Mouse (Mus musculus) intestine, postnatal 0 days (tissue): ENCODE measurements around the gene Ptges. TPM values are rescaled to one million over a fixed set of nuclear protein-coding genes. Genes with fewer than 3 reads are reported as not detected.

Source experiments
- ATAC-seq: fragments of 200-750 bp; cut with Nextera tagmentation; 2 replicates; pipeline ENCODE4 v1.8.0; 2017; ENCODE audit warnings: mild to moderate bottlenecking, moderate TSS enrichment, moderate library complexity
- H3K27ac ChIP-seq: fragments of 300-500 bp; sonication (generic); 2 replicates; pipeline ENCODE4 v1.5.1; 2014; ENCODE audit warnings: mild to moderate bottlenecking, low read depth, low read length, moderate library complexity
- H3K27me3 ChIP-seq: fragments of 300-500 bp; sonication (generic); replicated peaks from 2 replicates; pipeline ENCODE4 v1.6.1; 2014; ENCODE audit warnings: low read length, mixed read lengths; ENCODE audit not compliant: control insufficient read depth, insufficient read depth
- H3K36me3 ChIP-seq: fragments of 300-500 bp; sonication (generic); 2 replicates; pipeline ENCODE4 v1.6.1; 2014; ENCODE audit warnings: mild to moderate bottlenecking, moderate library complexity; ENCODE audit not compliant: control insufficient read depth, insufficient read depth
- H3K4me1 ChIP-seq: fragments of 300-500 bp; sonication (generic); replicated peaks from 2 replicates; pipeline ENCODE4 v1.6.1; 2014; ENCODE audit warnings: antibody characterized with exemption, low read length, mixed read lengths; ENCODE audit not compliant: control insufficient read depth, insufficient read depth
- H3K4me2 ChIP-seq: fragments of 300-500 bp; sonication (generic); replicated peaks from 2 replicates; pipeline ENCODE4 v1.6.1; 2014; ENCODE audit warnings: low read depth, mild to moderate bottlenecking, moderate library complexity
- H3K4me3 ChIP-seq: fragments of 300-500 bp; sonication (generic); 2 replicates; pipeline ENCODE4 v1.5.1; 2014; ENCODE audit warnings: low read depth, low read length
- H3K9ac ChIP-seq: fragments of 300-500 bp; sonication (generic); 2 replicates; pipeline ENCODE4 v1.6.1; 2014; ENCODE audit warnings: mild to moderate bottlenecking, low read depth, low read length
- H3K9me3 ChIP-seq: fragments of 300-500 bp; sonication (generic); 2 replicates; pipeline ENCODE4 v1.6.1; 2016; ENCODE audit warnings: mixed run types; ENCODE audit not compliant: control insufficient read depth
- CTCF ChIP-seq: sonication (generic); IDR thresholded peaks from 2 replicates; pipeline ENCODE4 v1.5.1; 2016; ENCODE audit warnings: low read depth, mild to moderate bottlenecking, control low read depth, antibody characterized with exemption, moderate library complexity
- WGBS: fragments of 180-500 bp; shearing (Covaris S2); extraction: QIAGEN DNeasy Blood & Tissue Kit; methylation state at CpG from one replicate; pipeline ENCODE4 v1.1.7; 2014; 5-methylcytosine and 5-hydroxymethylcytosine counted together
- polyA plus RNA-seq: library from polyadenylated mRNA; unstranded; fragments of >200 nt; fragmentation: Nextera tagmentation; extraction: Ambion mirVana; gene quantifications from 2 replicates; pipeline ENCODE4 v1.2.1, GENCODE M21; 2015

The Ptges gene
- polyA plus RNA-seq, 1 experiment from 2014 or later: 2.8 TPM

DNA sequence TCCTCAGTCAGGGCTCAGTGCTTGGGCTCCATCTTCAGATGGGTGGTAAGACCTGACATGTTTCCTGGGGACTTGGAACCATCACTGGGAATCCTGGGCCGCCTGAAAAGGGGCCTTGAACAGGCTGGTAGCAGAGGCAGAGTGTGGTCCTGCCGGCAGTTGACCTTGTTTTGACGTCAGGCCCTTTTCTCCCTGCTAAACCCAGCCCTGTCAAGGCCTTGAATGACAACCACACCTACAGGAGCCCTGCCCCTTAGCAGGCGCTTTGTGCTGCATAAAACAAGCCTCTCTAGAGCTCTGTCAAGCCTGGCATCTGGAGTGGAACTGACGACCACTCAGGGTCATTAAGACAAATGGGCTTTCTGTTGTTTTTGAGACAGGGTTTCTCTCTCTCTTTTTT is 30.2 kb upstream of the Ptges start:
- Histone ChIP-seq H3K9ac (no peak overlapping the region), H3K36me3 (peaks cover 90% of the 10 kb centered on the region)

DNA sequence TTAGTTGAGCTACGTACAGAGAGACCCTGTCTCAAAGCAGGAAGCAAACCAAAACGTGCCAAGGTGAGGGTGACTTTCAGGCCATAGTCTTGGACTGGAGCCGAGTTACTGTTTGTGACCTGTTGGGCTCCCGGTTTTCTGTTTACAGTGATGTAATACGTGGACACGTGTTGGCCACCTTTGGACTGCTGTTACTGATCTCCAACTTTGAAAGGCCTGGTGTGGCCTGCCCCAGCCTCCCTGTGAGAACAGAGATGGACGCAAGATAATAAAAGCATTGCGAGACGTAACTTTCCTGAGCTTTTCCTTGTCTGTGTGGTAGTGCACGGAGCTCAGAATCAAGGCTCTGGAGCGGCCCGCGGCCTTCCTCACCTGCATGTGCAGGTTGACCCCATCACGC is 29.1 kb upstream of the Ptges start:
- 57% methylated on average over 14 of the region's 14 CpGs for WGBS
- Histone ChIP-seq H3K4me3 (no peak overlapping the region), H3K36me3 (peaks cover 79% of the 10 kb centered on the region), H3K27me3 (no peaks in the 10 kb centered on the region), H3K9ac (no peak overlapping the region), H3K4me1 (peaks cover 9% of the 10 kb centered on the region; the same call in 1 of the 2 replicates), H3K4me2 (0 out of 2 replicates have a peak overlapping the region, but pooled peaks have one; percentile 1), H3K9me3 (no peaks in the 10 kb centered on the region), H3K27ac (peak overlapping the region; percentile 79)
- peak; percentile 86 for ATAC-seq
- no peak for TF ChIP-seq CTCF

More for the DNA sequence above, 30.2 kb upstream of the Ptges start:
- Histone ChIP-seq H3K27me3 (no peaks in the 10 kb centered on the region), H3K4me1 (0 out of 2 replicates have a peak, but pooled peaks cover 3% of the 10 kb centered on the region), H3K27ac (peak overlapping the region; percentile 79), H3K9me3 (no peaks in the 10 kb centered on the region), H3K4me2 (no peak overlapping the region), H3K4me3 (no peak overlapping the region)
- 47% methylated on average over 5 of the region's 5 CpGs for WGBS
- TF ChIP-seq CTCF: no peak
- no peak for ATAC-seq

DNA sequence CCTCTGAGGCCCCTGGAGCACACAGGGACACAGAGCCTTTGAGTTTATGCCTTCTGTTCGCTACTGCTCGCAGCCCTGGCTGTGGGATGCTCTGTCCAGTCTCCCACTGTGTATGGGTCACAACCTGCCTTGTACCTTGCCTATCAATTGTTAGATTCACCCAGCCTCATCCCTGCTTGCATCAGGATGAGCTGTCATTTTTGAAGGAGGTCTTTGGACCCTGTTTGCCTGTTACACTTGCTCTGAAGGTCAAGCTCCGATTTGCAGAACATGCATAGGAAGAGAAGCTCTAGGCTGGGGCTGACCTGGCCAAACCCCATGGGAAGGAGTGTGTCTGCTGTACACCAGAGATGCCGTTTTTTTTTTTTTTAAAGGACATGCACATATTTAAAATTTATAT is 27.8 kb upstream of the Ptges start:
- Histone ChIP-seq H3K4me3 (no peak overlapping the region), H3K4me2 (no peak overlapping the region), H3K4me1 (peaks cover 9% of the 10 kb centered on the region; the same call in 1 of the 2 replicates), H3K9ac (no peak overlapping the region), H3K9me3 (no peaks in the 10 kb centered on the region), H3K27ac (no peak overlapping the region; the same call in 1 of the 2 replicates), H3K36me3 (peaks cover 67% of the 10 kb centered on the region), H3K27me3 (no peaks in the 10 kb centered on the region)
- TF ChIP-seq CTCF: no peak
- no peak for ATAC-seq
- WGBS: 88% methylated on average over 4 of the region's 4 CpGs

DNA sequence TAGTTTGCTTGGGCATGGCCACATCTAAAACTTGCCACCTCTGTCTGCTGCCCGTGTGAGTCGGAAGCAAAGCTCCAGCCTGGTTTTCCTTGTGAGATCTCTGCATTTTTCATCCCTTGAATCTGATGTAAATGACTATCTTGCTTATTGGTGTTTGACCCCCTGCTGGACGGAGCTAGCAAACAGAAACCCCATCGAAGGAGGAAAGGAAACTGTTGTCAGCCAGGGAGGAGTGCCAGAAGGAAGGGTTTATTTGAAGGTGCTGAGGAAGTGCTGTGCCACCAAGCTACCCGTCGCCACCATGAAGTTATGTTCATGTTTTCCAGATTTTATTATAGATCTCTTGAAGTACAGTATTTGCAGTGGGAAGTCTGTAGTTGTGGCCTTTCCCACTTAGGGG is 25.1 kb upstream of the Ptges start:
- H3K4me1 ChIP-seq: peaks cover 11% of the 10 kb centered on the region; the same call in 1 of the 2 replicates
- no peaks in the 10 kb centered on the region for H3K27me3 ChIP-seq
- peak overlapping the region; percentile 91 for H3K4me2 ChIP-seq
- no peak overlapping the region for H3K27ac ChIP-seq
- 59% methylated on average over 6 of the region's 6 CpGs for WGBS
- H3K36me3 ChIP-seq: peaks cover 41% of the 10 kb centered on the region
- no peak for ATAC-seq
- TF ChIP-seq CTCF: peak; percentile 31; the same call in 1 of the 2 replicates
- H3K9me3 ChIP-seq: no peaks in the 10 kb centered on the region
- 0 out of 2 replicates have a peak overlapping the region, but pooled peaks have one; percentile 65 for H3K9ac ChIP-seq
- H3K4me3 ChIP-seq: no peak overlapping the region

DNA sequence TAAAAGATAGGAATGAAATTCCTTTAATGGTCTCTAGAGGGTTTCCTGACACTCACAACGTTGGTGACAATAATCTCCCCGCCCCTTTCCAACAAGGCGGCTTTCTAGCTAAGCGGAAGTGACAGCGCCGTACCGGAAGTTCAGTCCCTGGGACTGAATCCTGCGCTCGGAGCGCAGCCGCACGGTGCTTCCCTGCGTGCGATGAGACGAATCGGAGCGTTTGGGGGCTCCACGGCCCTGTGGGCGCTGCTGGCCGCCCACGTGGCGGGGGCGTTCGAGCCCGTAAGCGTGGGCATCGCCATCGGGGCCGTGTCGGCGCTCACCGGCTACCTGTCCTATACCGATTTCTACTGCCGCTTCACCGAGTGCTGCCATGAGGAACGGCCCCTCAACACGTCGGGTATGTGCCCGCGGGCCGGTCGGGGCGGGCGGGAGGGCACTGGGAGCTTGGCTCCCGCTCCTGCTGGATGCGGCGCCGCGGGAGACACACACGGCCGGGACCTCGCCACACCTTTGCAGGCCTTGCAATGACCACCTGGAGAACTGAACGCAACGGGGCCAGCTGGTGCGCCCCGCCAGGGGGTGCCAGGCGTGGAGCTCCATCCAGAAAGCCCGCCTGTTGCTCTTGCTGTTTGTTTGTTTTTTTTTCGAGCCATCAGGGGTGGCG is 23.3 kb upstream of the Ptges start, which contains the start of gene Tor1b:
Gene Tor1b, plus strand, starts transcription at position 136 of the 667 bp plus-strand sequence.
- peak within 1 kb of the TSS; percentile 68 for H3K4me3 ChIP-seq
- under 1% methylated on average over 60 of the region's 60 CpGs for WGBS
- peak within 1 kb of the TSS; percentile 65 for H3K9ac ChIP-seq
- H3K27me3 ChIP-seq: no peaks in the 10 kb centered on the region
- H3K27ac ChIP-seq: peak within 1 kb of the TSS; percentile 71
- peaks cover 26% of the 10 kb centered on the region for H3K36me3 ChIP-seq
- TF ChIP-seq CTCF: peak; percentile 57
- no peaks in the 10 kb centered on the region for H3K9me3 ChIP-seq
- peak; percentile 85 for ATAC-seq
- H3K4me1 ChIP-seq: peaks cover 11% of the 10 kb centered on the region; the same call in 1 of the 2 replicates
- H3K4me2 ChIP-seq: peak within 1 kb of the TSS; percentile 91

DNA sequence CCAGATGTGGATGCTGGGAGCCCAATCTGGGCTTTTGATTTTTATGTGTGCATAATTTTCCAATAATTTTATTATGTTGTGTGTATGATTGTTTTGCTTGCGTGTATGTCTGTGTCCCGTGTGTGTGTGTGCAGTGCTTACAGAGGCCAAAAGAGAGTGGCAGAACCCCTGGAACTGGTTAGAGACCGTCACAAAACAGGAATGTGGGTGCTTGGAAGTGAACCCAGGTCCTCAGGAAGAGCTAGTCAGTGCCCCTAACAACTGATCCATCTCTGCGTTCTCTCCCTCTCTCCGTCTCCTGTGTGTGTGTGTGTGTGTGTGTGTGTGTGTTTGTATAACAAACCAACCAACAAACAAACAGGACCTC is 22.8 kb upstream of the Ptges start:
- ATAC-seq: no peak
- H3K4me1 ChIP-seq: peaks cover 11% of the 10 kb centered on the region; the same call in 1 of the 2 replicates
- no peaks in the 10 kb centered on the region for H3K27me3 ChIP-seq
- no peak overlapping the region for H3K9ac ChIP-seq
- peak overlapping the region; percentile 68 for H3K4me3 ChIP-seq
- no peak for TF ChIP-seq CTCF
- H3K27ac ChIP-seq: no peak overlapping the region
- H3K4me2 ChIP-seq: peak overlapping the region; percentile 91
- WGBS: 24% methylated on average over 5 of the region's 5 CpGs
- no peaks in the 10 kb centered on the region for H3K9me3 ChIP-seq
- peaks cover 23% of the 10 kb centered on the region for H3K36me3 ChIP-seq
